13 mouse cellular contexts compared by ENCODE assay signal in the genomic region with DNA sequence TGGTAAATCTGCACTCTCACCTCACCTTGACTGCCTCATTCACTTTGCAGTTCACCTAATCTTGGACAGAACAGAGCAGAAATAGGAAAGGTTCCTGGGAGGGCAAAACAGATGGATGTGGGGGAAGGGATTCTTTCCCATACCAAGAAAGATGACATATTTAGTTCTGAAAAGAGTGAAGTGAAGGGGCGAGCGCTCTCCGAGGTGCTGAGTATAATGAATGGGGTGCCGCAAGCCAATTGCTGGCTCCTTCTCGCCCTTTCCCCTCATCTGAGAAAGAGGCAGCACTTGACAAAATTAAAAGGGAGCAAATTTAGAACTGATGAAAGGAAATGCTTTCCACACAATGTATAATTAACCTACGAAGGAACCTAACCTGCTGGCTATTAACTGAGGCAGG.
DNase-seq lines count a peak whose midpoint lies in the region; ATAC-seq and TF ChIP-seq lines count a peak whose summit lies in the region.
"Had no signal": no experiment of that assay in that cellular context is flagged by ENCODE, and none has a peak within 500 bp of the region (broad histone marks: within the 10 kb centered on the region; RNA-seq: fewer than 3 reads in every experiment).

No protein-coding gene starts in this region.

- no peak overlapping the region for H3ac ChIP-seq in myocyte (ENCODE audit: control insufficient read depth, insufficient read length)

- H3K27ac ChIP-seq in hindbrain, embryonic 10.5 days, result no peak overlapping the region
- no peak overlapping the region for H3K27ac ChIP-seq in hindbrain, postnatal 0 days
- no peak overlapping the region for H3K27ac ChIP-seq in midbrain, embryonic 16.5 days (ENCODE audit: low read length)
- no peak overlapping the region for H3K27ac ChIP-seq in midbrain, embryonic 11.5 days (ENCODE audit: low read depth, low read length)
- H3K27ac ChIP-seq in heart, embryonic 10.5 days, result no peak overlapping the region
- H3K27ac ChIP-seq: heart, adult 2 months; liver, embryonic 13.5 days had no signal

- H3K4me1 ChIP-seq in hindbrain, embryonic 10.5 days (replicated peaks), result no peaks in the 10 kb centered on the region
- no peaks in the 10 kb centered on the region for H3K4me1 ChIP-seq in hindbrain, postnatal 0 days (ENCODE audit: insufficient read depth, low read length)
- no peaks in the 10 kb centered on the region for H3K4me1 ChIP-seq in midbrain, embryonic 16.5 days (ENCODE audit: control insufficient read depth, insufficient read depth, low read length)
- no peaks in the 10 kb centered on the region for H3K4me1 ChIP-seq in midbrain, embryonic 11.5 days (ENCODE audit: control insufficient read depth, insufficient read depth, low read length)
- no peaks in the 10 kb centered on the region for H3K4me1 ChIP-seq in heart, embryonic 10.5 days
- H3K4me1 ChIP-seq: liver, embryonic 13.5 days had no signal

- ATAC-seq in hindbrain, postnatal 0 days, result no peak
- ATAC-seq in midbrain, embryonic 16.5 days, result 0 out of 2 replicates have a peak, but pooled peaks have one; percentile 36
- ATAC-seq in midbrain, embryonic 11.5 days (ENCODE audit: low FRiP score), result no peak
- ATAC-seq: intestine, embryonic 16.5 days had no signal

- TF ChIP-seq CTCF in hindbrain, postnatal 0 days (IDR thresholded peaks at IDR 0.05; ENCODE audit: low read depth), result no peak

- DNase-seq in hindbrain, embryonic 10.5 days (ENCODE audit: low spot score), result peak; percentile 8
- no peak for DNase-seq in hindbrain, postnatal 0 days (ENCODE audit: low spot score)
- no peak for DNase-seq in midbrain, embryonic 11.5 days (ENCODE audit: low spot score, missing footprints)
- DNase-seq in embryo, embryonic 11.5 days (ENCODE audit: low read depth, low spot score), result peak; percentile 11
- no peak for DNase-seq in heart, embryonic 10.5 days (ENCODE audit: low spot score)
- DNase-seq in right cerebral cortex, postnatal 14 days, result no peak
- DNase-seq: cerebellum, adult 18-20 months; heart, adult 2 months; liver, embryonic 13.5 days had no signal

- H3K4me2 ChIP-seq in hindbrain, postnatal 0 days (ENCODE audit: low read depth, low read length), result no peak overlapping the region
- H3K4me2 ChIP-seq in midbrain, embryonic 16.5 days (ENCODE audit: low read length), result no peak overlapping the region
- no peak overlapping the region for H3K4me2 ChIP-seq in midbrain, embryonic 11.5 days
- no peak overlapping the region for H3K4me2 ChIP-seq in myocyte (ENCODE audit: low read depth)
- H3K4me2 ChIP-seq: liver, embryonic 13.5 days had no signal

- no peaks in the 10 kb centered on the region for H3K36me3 ChIP-seq in hindbrain, embryonic 10.5 days
- no peaks in the 10 kb centered on the region for H3K36me3 ChIP-seq in hindbrain, postnatal 0 days (ENCODE audit: insufficient read depth, low read length)
- H3K36me3 ChIP-seq in midbrain, embryonic 16.5 days (ENCODE audit: control insufficient read depth, insufficient read depth, low read length), result no peaks in the 10 kb centered on the region
- no peaks in the 10 kb centered on the region for H3K36me3 ChIP-seq in midbrain, embryonic 11.5 days (ENCODE audit: control insufficient read depth, insufficient read depth, low read length)
- H3K36me3 ChIP-seq in myocyte (ENCODE audit: control insufficient read depth, insufficient read depth), result no peaks in the 10 kb centered on the region
- no peaks in the 10 kb centered on the region for H3K36me3 ChIP-seq in heart, embryonic 10.5 days
- H3K36me3 ChIP-seq: G1E; liver, embryonic 13.5 days had no signal

- H3K4me3 ChIP-seq in hindbrain, embryonic 10.5 days, result no peak overlapping the region
- H3K4me3 ChIP-seq in hindbrain, postnatal 0 days (ENCODE audit: low read length), result no peak overlapping the region
- H3K4me3 ChIP-seq in midbrain, embryonic 16.5 days (ENCODE audit: low read depth, low read length), result no peak overlapping the region
- no peak overlapping the region for H3K4me3 ChIP-seq in midbrain, embryonic 11.5 days (ENCODE audit: low read depth, low read length)
- no peak overlapping the region for H3K4me3 ChIP-seq in myocyte
- H3K4me3 ChIP-seq in heart, embryonic 10.5 days, result no peak overlapping the region
- H3K4me3 ChIP-seq: heart, adult 2 months; liver, embryonic 13.5 days had no signal

- no peaks in the 10 kb centered on the region for H3K27me3 ChIP-seq in hindbrain, embryonic 10.5 days (ENCODE audit: insufficient read depth, poor library complexity, severe bottlenecking)
- H3K27me3 ChIP-seq in hindbrain, postnatal 0 days (ENCODE audit: insufficient read depth, low read length), result no peaks in the 10 kb centered on the region
- no peaks in the 10 kb centered on the region for H3K27me3 ChIP-seq in midbrain, embryonic 16.5 days (ENCODE audit: control insufficient read depth, insufficient read depth, low read depth, low read length)
- no peaks in the 10 kb centered on the region for H3K27me3 ChIP-seq in midbrain, embryonic 11.5 days (ENCODE audit: control insufficient read depth, insufficient read depth, low read length)
- no peaks in the 10 kb centered on the region for H3K27me3 ChIP-seq in myocyte (ENCODE audit: control insufficient read depth, insufficient read depth, insufficient read length)
- H3K27me3 ChIP-seq in heart, embryonic 10.5 days (ENCODE audit: insufficient read depth, poor library complexity, severe bottlenecking), result no peaks in the 10 kb centered on the region
- H3K27me3 ChIP-seq: liver, embryonic 13.5 days had no signal

- WGBS in hindbrain, embryonic 10.5 days, result 53% methylated on average over 6 of the region's 6 CpGs
- WGBS in hindbrain, postnatal 0 days, result 45% methylated on average over 6 of the region's 6 CpGs
- 49% methylated on average over 6 of the region's 6 CpGs for whole genome bisulfite sequencing in midbrain, embryonic 16.5 days
- 61% methylated on average over 6 of the region's 6 CpGs for WGBS in midbrain, embryonic 11.5 days
- WGBS in heart, embryonic 10.5 days, result 42% methylated on average over 6 of the region's 6 CpGs

- no peaks in the 10 kb centered on the region for H3K9me3 ChIP-seq in hindbrain, embryonic 10.5 days
- no peaks in the 10 kb centered on the region for H3K9me3 ChIP-seq in hindbrain, postnatal 0 days (ENCODE audit: low read length)
- H3K9me3 ChIP-seq in midbrain, embryonic 16.5 days (replicated peaks; ENCODE audit: control insufficient read depth, low read length, poor library complexity, severe bottlenecking), result no peaks in the 10 kb centered on the region
- H3K9me3 ChIP-seq in midbrain, embryonic 11.5 days (ENCODE audit: control insufficient read depth, low read length), result no peaks in the 10 kb centered on the region
- no peaks in the 10 kb centered on the region for H3K9me3 ChIP-seq in heart, embryonic 10.5 days
- H3K9me3 ChIP-seq: liver, embryonic 13.5 days had no signal

- no peak overlapping the region for H3K9ac ChIP-seq in hindbrain, postnatal 0 days (replicated peaks; ENCODE audit: low read length)
- no peak overlapping the region for H3K9ac ChIP-seq in midbrain, embryonic 16.5 days (ENCODE audit: low read depth, low read length)
- H3K9ac ChIP-seq in midbrain, embryonic 11.5 days (ENCODE audit: low read length), result no peak overlapping the region
- H3K9ac ChIP-seq: liver, embryonic 13.5 days had no signal

- TF ChIP-seq POLR2A in myocyte (IDR thresholded peaks at IDR 0.05; ENCODE audit: insufficient read length, low read depth), result no peak

- H3K79me2 ChIP-seq in myocyte (ENCODE audit: control insufficient read depth, insufficient read depth), result no peaks in the 10 kb centered on the region

TF ChIP-seq in myocyte, 11 proteins besides CTCF, POLR2A, EP300 and RAD21:
- TF ChIP-seq REST (IDR thresholded peaks at IDR 0.05; ENCODE audit: insufficient read depth, insufficient read length) (peak; percentile 33), SRF (IDR thresholded peaks at IDR 0.05; ENCODE audit: control insufficient read depth, insufficient read length, low read depth) (no peak)

Comparison
In these comparisons a context has a peak if more than half of its experiments do, and no peak if none do; other contexts are left out.
1. DNase-seq: peak in hindbrain, embryonic 10.5 days (single experiment) and embryo, embryonic 11.5 days (single experiment); none in hindbrain, postnatal 0 days (single experiment), midbrain, embryonic 11.5 days (single experiment), heart, embryonic 10.5 days (single experiment) and right cerebral cortex, postnatal 14 days (single experiment).